Mouse (Mus musculus) retina, postnatal 1 day (tissue): ENCODE measurements at regions not wholly inside any gene's neighbourhood (a gene's known extent, or its start where the extent isn't known, plus 50 kb on each side); places are given as distances from the start of the nearest gene placed in this dataset.
A peak's percentile ranks its signal among the peaks of the same experiment; 100 is the strongest.
"Not testable (repeated sequence)": the region's sequence is repeated elsewhere in the genome, so short reads cannot be mapped to it uniquely, and the experiment has no call there.

Experiments
- DNase-seq: peaks from one replicate; pipeline ENCODE4 v3.0.0-alpha.2; 2012

- DNase-seq, result no peak
Measured at GRCm38 (mm10) chr1:73641456-73641855, 482.8 kb downstream of the Tns1 start.

- peak; percentile 11 for DNase-seq
Measured at GRCm38 (mm10) chr1:73640726-73641451, 483.4 kb downstream of the Tns1 start.

- DNase-seq, result no peak
Measured at GRCm38 (mm10) chr1:73635709-73636108, 488.5 kb downstream of the Tns1 start.

GRCm38 (mm10) chr1:73634871-73635270, 489.4 kb downstream of the Tns1 start:
- no peak for DNase-seq

GRCm38 (mm10) chr1:73633071-73633470, 491.2 kb downstream of the Tns1 start:
- DNase-seq, result no peak

- DNase-seq, result no peak
Measured at GRCm38 (mm10) chr1:73630363-73630762, 493.9 kb downstream of the Tns1 start.

GRCm38 (mm10) chr1:73625365-73625764, 498.9 kb downstream of the Tns1 start:
- DNase-seq, result no peak

GRCm38 (mm10) chr1:73621121-73621520, 503.1 kb downstream of the Tns1 start:
- not testable (repeated sequence) for DNase-seq

GRCm38 (mm10) chr1:73618551-73619170, 505.6 kb downstream of the Tns1 start:
- DNase-seq, result peak; percentile 58

GRCm38 (mm10) chr1:73593653-73594385, 530.4 kb downstream of the Tns1 start:
- no peak for DNase-seq

- no peak for DNase-seq
Measured at GRCm38 (mm10) chr1:73591342-73592099, 532.7 kb downstream of the Tns1 start.

- no peak for DNase-seq
Measured at GRCm38 (mm10) chr1:73579680-73580079, 544.6 kb downstream of the Tns1 start.

- DNase-seq, result no peak
Measured at GRCm38 (mm10) chr1:73577019-73577418, 547.2 kb downstream of the Tns1 start.

- DNase-seq, result peak; percentile 2
Measured at GRCm38 (mm10) chr1:73575694-73576093, 548.6 kb downstream of the Tns1 start.

GRCm38 (mm10) chr1:73570944-73571343, 553.3 kb downstream of the Tns1 start:
- no peak for DNase-seq

GRCm38 (mm10) chr1:73566770-73567169, 551.1 kb upstream of the Tnp1 start:
- DNase-seq, result no peak

- no peak for DNase-seq
Measured at GRCm38 (mm10) chr1:73560594-73560993, 544.9 kb upstream of the Tnp1 start.

- DNase-seq, result no peak
Measured at GRCm38 (mm10) chr1:73547877-73548276, 532.2 kb upstream of the Tnp1 start.

- no peak for DNase-seq
Measured at GRCm38 (mm10) chr1:73545401-73545800, 529.7 kb upstream of the Tnp1 start.

- no peak for DNase-seq
Measured at GRCm38 (mm10) chr1:73541371-73541770, 525.7 kb upstream of the Tnp1 start.

GRCm38 (mm10) chr1:73538420-73538871, 522.7 kb upstream of the Tnp1 start:
- peak; percentile 28 for DNase-seq

- DNase-seq, result no peak
Measured at GRCm38 (mm10) chr1:73535726-73536265, 520.1 kb upstream of the Tnp1 start.

GRCm38 (mm10) chr1:73533526-73533925, 517.8 kb upstream of the Tnp1 start:
- no peak for DNase-seq
